Mouse (Mus musculus): Measurements from ENCODE around the gene Prss57.

DNA sequence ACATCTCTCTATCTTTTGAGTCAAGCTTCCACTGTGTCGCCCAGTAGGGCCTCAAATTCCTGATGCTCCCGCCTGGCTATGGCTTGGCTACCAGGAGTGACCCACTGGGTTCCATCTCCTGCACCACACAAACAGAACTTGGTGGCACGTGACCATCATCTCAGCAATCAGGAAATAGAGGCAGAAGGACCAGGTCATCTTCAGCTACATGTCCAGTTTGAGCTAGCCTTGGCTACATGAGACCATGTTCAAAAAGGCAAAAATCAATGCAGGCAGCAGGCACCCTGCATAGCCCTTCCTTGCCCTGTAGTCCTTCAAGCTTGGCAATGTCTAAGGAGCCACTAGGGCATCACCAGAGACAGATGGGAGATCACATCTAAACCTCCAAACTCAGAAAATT is 49.3 kb upstream of the Prss57 start:
- no peak for TF ChIP-seq EP300 (IDR thresholded peaks at IDR 0.05; ENCODE audit: low read depth)
- no peak for TF ChIP-seq CTCF (IDR thresholded peaks at IDR 0.05; ENCODE audit: low read depth)

All from liver, postnatal 0 days (tissue).